Mouse (Mus musculus): ENCODE results near the gene Nmnat2.

DNA sequence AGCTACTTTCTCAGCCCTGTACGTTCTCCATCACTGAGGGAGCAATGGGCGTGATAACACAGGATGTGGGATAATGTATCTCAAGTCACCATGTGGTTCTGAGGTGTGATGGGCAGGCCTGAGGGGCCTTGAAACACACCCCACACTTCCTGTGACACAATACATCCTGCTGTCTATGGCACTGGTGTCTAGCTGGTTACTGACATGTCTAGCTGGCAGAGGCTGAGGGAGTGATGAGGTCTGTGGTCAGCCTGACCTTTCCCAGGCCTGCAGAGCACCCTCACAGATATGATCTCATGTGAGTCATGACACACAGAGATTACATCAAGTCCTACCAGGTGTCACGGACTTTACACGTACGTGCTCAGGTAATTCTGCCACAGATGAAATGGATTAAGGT lies 130.4 kb downstream of the Nmnat2 start:
- TF ChIP-seq POLR2A (IDR thresholded peaks at IDR 0.05; ENCODE audit: extremely low read depth, insufficient read depth, low read length): no peak
- TF ChIP-seq CTCF (IDR thresholded peaks at IDR 0.05; ENCODE audit: low read depth, low read length): no peak

Data from liver, adult 2 months (tissue).